9 mouse cellular contexts compared by ENCODE assay signal in genomic region chr14:78203726-78204565, GRCm38 (mm10).
A peak's percentile ranks its signal among the peaks of the same experiment; 100 is the strongest.
DNase-seq lines count a peak whose midpoint lies in the region; ATAC-seq and TF ChIP-seq lines count a peak whose summit lies in the region.
"Had no signal": no experiment of that assay in that cellular context is flagged by ENCODE, and none has a peak within 500 bp of the region (broad histone marks: within the 10 kb centered on the region; RNA-seq: fewer than 3 reads in every experiment).

No protein-coding gene starts in this region.

- TF ChIP-seq EP300 in CH12.LX (IDR thresholded peaks at IDR 0.05; ENCODE audit: low read length): no peak

- TF ChIP-seq CTCF in CH12.LX (conservative IDR thresholded peaks at IDR 0.05 in 1 of 2, IDR thresholded peaks at IDR 0.05 in 1 of 2; ENCODE audit: low read depth in 2 of 2, low read length in 2 of 2): no peak

- no peaks in the 10 kb centered on the region for H3K36me3 ChIP-seq in CH12.LX (replicated peaks in 1 of 2; ENCODE audit: control insufficient read depth in 1 of 2, insufficient read depth in 1 of 2, low read length in 1 of 2)
- H3K36me3 ChIP-seq in hindbrain, embryonic 16.5 days (ENCODE audit: control insufficient read depth, insufficient read depth, low read length): no peaks in the 10 kb centered on the region
- H3K36me3 ChIP-seq in limb, embryonic 13.5 days: no peaks in the 10 kb centered on the region

- no peak for TF ChIP-seq POLR2A in CH12.LX (IDR thresholded peaks at IDR 0.05; ENCODE audit: low read depth, low read length)

- peak; percentile 6 for DNase-seq in CH12.LX (ENCODE audit: extremely low read depth)
- DNase-seq in WW6 (ENCODE audit: low read depth, low spot score): peak; percentile 48
- no peak for DNase-seq in gastrocnemius, postnatal 25 days
- no peak for DNase-seq in yolk sac, embryonic 10.5 days (ENCODE audit: low spot score)
- DNase-seq in heart, postnatal 10 days: no peak

- intact Hi-C loops in heart, postnatal 10 days (cut with DNase I): loop anchor here (5.0 kb wide), 1 partner anchor 278 kb away; no protein-coding TSS in a partner anchor

- no peaks in the 10 kb centered on the region for H3K79me2 ChIP-seq in CH12.LX (replicated peaks; ENCODE audit: control insufficient read depth, extremely low read depth, insufficient read depth, poor library complexity, severe bottlenecking)

- ATAC-seq in hindbrain, embryonic 16.5 days: peak; percentile 97
- ATAC-seq in limb, embryonic 13.5 days (ENCODE audit: low FRiP score, low read depth): peak; percentile 61; the same call in 1 of the 2 replicates
- ATAC-seq: inflammation-experienced regulatory T-cells, adult 6 months had no signal

- in situ Hi-C loops in CH12.LX (cut with MboI; ENCODE audit: low pct_ligation_motif_present, low pct_unique_long_range_greater_than_20kb, low sequenced_read_pairs): no loop called here

- 65% methylated on average over 15 of the region's 15 CpGs for WGBS in hindbrain, embryonic 16.5 days
- 70% methylated on average over 15 of the region's 15 CpGs for whole genome bisulfite sequencing in limb, embryonic 13.5 days

- dilution Hi-C loops in CH12.LX (cut with MboI; ENCODE audit: extremely low pct_ligation_motif_present, extremely low pct_unique_long_range_greater_than_20kb, low sequenced_read_pairs): no loop called here

- no peak overlapping the region for H3K27ac ChIP-seq in CH12.LX (ENCODE audit: insufficient read depth, low read depth)
- peak overlapping the region; percentile 68 for H3K27ac ChIP-seq in hindbrain, embryonic 16.5 days (ENCODE audit: low read depth, low read length)
- H3K27ac ChIP-seq in limb, embryonic 13.5 days: no peak overlapping the region
- H3K27ac ChIP-seq: macrophage had no signal

- H3K4me2 ChIP-seq in CH12.LX (ENCODE audit: insufficient read depth, low read depth, poor library complexity, severe bottlenecking): no peak overlapping the region
- peak overlapping the region; percentile 36 for H3K4me2 ChIP-seq in hindbrain, embryonic 16.5 days (ENCODE audit: low read length)
- H3K4me2 ChIP-seq in limb, embryonic 13.5 days (replicated peaks): peak overlapping the region; percentile 41

- no peaks in the 10 kb centered on the region for H3K4me1 ChIP-seq in CH12.LX (ENCODE audit: control insufficient read depth in 1 of 2, insufficient read depth in 2 of 2)
- no peaks in the 10 kb centered on the region; the same call in 1 of the 2 replicates for H3K4me1 ChIP-seq in hindbrain, embryonic 16.5 days (ENCODE audit: control insufficient read depth, insufficient read depth, low read depth, low read length)
- no peaks in the 10 kb centered on the region for H3K4me1 ChIP-seq in limb, embryonic 13.5 days

- H3K4me3 ChIP-seq in CH12.LX (replicated peaks in 1 of 3; ENCODE audit: low read depth in 2 of 3, low read length in 2 of 3, poor library complexity in 1 of 3): no peak overlapping the region
- H3K4me3 ChIP-seq in hindbrain, embryonic 16.5 days (ENCODE audit: low read length): peak overlapping the region; percentile 16
- H3K4me3 ChIP-seq in limb, embryonic 13.5 days: 0 out of 2 replicates have a peak overlapping the region, but pooled peaks have one; percentile 17

- no peaks in the 10 kb centered on the region for H3K9me3 ChIP-seq in CH12.LX (replicated peaks; ENCODE audit: low read length)
- no peaks in the 10 kb centered on the region for H3K9me3 ChIP-seq in hindbrain, embryonic 16.5 days (ENCODE audit: control insufficient read depth, low read length)
- no peaks in the 10 kb centered on the region for H3K9me3 ChIP-seq in limb, embryonic 13.5 days

- no peaks in the 10 kb centered on the region for H3K27me3 ChIP-seq in CH12.LX (replicated peaks)
- no peaks in the 10 kb centered on the region for H3K27me3 ChIP-seq in hindbrain, embryonic 16.5 days (replicated peaks; ENCODE audit: control insufficient read depth, insufficient read depth, low read length)
- H3K27me3 ChIP-seq in limb, embryonic 13.5 days: no peaks in the 10 kb centered on the region

- no peak for TF ChIP-seq RAD21 in CH12.LX (IDR thresholded peaks at IDR 0.05; ENCODE audit: low read depth, low read length)

- H3K9ac ChIP-seq in CH12.LX (ENCODE audit: insufficient read depth, low read depth): no peak overlapping the region
- no peak overlapping the region; the same call in 1 of the 2 replicates for H3K9ac ChIP-seq in hindbrain, embryonic 16.5 days (ENCODE audit: low read depth, low read length)
- H3K9ac ChIP-seq in limb, embryonic 13.5 days: no peak overlapping the region

TF ChIP-seq in CH12.LX, 34 proteins besides CTCF, POLR2A, EP300 and RAD21:
- no peak for TF ChIP-seq JUN (IDR thresholded peaks at IDR 0.05; ENCODE audit: insufficient read depth, low read depth, low read length)
- peak; percentile 67 for TF ChIP-seq HCFC1 (IDR thresholded peaks at IDR 0.05; ENCODE audit: low read depth, low read length)

Comparison
In these comparisons a context has a peak if more than half of its experiments do, and no peak if none do; other contexts are left out.
1. DNase-seq: peak in CH12.LX (single experiment) and WW6 (single experiment); none in gastrocnemius, postnatal 25 days (single experiment), yolk sac, embryonic 10.5 days (single experiment) and heart, postnatal 10 days (0 of 2).
2. H3K4me3 ChIP-seq: peak in hindbrain, embryonic 16.5 days (single experiment) and limb, embryonic 13.5 days (single experiment); none in CH12.LX (0 of 3).